Mouse (Mus musculus) lung, postnatal 4 days (tissue): ENCODE measurements around the gene Uap1.

Experiments
- DNase-seq, 2 experiments: peaks; one replicate each; pipeline ENCODE4 v3.0.0; 2021

Uap1 gene

DNA sequence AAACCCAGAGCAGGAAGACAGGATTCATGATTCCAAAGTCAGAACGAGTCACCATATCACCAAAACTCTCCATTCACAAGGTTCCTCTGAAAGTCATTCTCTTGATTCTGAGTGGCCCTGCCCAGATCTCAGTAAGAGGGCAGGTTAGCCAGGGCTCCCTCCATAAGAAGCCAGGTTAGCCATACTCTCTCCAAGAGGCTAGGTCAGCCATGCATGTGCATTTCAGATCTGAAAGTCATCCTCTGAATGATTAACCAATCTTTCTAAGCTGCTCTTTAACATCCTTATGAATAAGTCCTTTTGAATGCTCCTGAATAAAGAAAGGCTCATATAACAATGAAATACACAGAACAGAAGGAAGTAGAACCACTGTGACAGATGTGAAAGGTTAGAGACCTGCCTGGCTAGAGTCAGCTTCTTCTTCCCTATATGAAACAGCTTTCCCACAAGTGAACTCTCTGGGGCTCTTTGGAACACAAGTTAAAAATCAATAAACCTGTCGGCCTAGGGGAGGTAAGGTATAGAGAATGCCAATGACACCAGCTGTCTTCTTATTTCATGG, 10.6 kb downstream of the Uap1 start:
- DNase-seq: no peak

- no peak for DNase-seq
Measured at GRCm38 (mm10) chr1:170163398-170163943, 11.3 kb downstream of the Uap1 start.

GRCm38 (mm10) chr1:170161852-170162251, 12.9 kb downstream of the Uap1 start:
- peak; percentile 63 to 69 for DNase-seq

GRCm38 (mm10) chr1:170160397-170160938, 14.3 kb downstream of the Uap1 start:
- no peak for DNase-seq

GRCm38 (mm10) chr1:170159707-170160106, 15.1 kb downstream of the Uap1 start:
- DNase-seq: no peak

DNA sequence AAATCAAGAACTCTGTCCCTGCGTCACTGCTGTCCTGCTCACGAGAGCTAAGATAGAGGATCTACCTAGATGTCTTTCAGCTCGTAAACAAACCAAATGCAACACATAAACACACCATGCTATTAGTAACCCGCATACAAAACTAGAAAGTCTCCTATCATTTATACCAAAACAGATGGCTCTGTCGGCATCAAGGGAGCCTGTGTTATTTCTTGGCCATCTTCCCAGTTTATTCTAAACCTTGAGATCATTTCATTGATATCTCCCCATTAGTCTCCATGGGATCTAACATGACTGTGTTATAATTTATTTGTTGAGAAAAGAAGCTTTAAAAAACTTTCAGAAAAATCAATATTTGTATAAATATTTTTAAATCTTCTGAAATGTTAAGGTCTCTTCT, 19.0 kb downstream of the Uap1 start:
- DNase-seq: no peak

DNA sequence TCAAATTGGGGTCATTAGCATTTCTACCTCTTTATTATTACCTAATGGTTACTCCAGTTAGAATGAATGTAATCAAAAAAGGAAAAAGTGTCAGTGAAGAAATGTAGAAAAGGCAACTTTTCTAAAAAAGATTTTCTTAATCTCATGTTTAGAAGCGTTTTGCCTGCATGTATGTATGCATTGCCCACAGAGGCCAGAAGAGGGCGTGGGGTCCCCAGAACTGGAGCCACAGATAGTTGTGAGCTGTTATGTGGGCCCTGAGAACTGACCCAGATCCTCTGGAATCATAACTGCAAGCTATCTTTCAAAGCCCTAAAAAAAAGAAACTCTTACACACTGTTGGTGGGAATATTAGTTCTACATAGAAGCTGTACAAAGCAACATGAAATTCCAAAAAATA, 19.5 kb downstream of the Uap1 start:
- DNase-seq: no peak

GRCm38 (mm10) chr1:170153986-170154385, 20.8 kb downstream of the Uap1 start:
- DNase-seq: no peak

GRCm38 (mm10) chr1:170152552-170152951, 22.2 kb downstream of the Uap1 start:
- DNase-seq: no peak

GRCm38 (mm10) chr1:170150870-170151269, 23.9 kb downstream of the Uap1 start:
- no peak for DNase-seq

GRCm38 (mm10) chr1:170149756-170150155, 25.0 kb downstream of the Uap1 start:
- no peak for DNase-seq

DNA sequence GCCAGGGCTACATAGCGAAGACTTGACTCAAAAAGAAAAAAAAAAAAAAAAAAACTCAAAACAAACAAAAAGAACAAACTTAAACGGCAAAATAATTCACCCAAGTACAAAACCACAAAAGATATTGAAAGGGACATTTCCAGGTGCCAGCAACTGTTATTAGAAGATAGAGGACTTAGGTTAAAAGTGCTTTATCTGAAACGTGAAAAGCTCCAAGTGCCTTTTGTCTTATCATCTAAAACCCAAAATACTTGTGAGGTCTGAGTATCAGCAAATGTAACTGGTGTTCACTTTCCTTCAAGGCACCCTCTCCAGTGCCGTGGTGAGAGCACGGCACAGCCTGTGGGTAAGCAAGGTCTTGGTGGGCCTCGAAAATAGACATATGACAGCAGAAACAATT, 26.2 kb downstream of the Uap1 start:
- DNase-seq: no peak

DNA sequence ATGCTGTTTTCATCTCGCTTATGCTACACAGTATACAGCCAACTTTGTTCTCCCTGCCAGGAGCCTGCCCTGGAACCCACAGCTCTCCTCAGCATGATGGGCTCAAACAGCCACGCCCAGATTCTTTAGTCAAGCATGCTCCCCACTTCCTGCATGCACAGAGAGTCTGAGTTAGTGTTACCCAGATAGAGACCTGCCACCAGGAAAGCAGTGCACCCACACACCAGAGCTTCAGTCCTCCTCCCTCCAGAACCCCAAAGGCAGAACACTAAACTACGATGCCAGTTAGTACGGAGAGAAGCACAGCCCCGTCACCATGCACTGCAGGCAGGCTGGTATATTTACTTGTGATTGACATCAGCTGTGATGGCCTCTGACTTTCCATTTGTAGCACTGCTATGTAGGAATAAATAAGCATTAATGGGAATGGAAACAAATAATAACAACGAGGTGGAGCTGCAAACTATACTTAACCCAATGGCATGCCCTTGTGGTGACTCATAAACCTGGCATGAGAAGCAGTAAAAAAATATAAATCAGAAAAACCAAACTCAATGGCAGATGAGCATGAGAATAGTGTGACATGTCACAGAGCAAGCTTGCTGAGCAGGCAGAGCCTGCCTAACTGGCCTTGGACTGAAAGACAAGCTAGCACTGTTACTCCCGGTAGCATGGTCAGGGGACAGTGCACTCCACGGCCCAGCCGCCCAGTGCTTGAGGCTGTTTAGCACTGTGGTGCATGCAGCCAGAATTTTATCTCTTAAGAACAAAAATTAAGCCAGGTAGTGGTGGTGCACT, 26.9 kb downstream of the Uap1 start:
- DNase-seq: no peak

- no peak for DNase-seq
Measured at GRCm38 (mm10) chr1:170145606-170146005, 29.2 kb downstream of the Uap1 start.

DNA sequence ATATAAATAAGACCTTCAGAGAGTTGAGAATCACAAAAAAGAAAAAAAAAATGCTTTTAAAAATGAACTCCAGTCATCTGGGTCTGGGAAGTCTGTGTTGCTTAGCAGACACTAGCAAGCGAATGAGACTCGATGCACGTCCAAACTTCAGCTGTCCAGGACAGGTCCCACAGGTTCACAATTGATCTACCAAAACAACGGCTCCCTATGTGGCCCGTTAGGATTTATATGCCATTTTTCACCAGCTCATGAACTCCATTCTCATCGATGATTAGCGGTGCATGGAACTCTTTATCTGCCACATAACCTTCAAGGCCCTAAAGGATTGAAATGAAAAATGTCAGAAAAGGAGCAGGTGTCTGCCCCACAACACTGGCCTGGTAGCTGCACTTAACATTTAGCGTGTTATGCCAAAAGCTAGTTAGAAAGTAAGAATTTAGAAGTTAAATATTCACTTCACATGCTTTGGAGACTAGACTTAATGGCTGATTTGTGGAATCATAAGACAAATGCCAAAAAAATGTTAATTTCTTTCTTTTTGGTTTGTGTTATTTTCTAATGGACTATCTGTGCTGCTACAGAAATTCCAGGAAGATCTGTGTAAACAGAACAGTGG, 32.4 kb downstream of the Uap1 start:
- no peak for DNase-seq

DNA sequence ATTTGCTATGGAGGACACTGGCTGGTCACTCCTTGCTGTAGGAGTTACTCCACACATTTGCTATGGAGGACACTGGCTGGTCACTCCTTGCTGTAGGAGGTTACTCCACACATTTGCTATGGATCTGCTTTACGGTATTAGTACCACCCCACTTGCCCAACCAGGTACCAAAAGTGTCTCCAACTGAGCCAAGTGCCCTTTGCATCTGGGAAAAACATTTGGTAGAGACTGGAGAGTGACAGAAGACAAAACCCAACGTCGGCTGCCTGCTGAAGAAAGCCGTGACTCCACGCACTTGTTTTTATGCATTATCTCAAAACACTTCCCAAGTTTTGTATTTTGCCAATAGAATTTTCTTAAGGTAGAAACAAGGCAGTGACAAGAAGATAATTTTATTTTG, 33.1 kb downstream of the Uap1 start:
- DNase-seq: no peak

GRCm38 (mm10) chr1:170136351-170137009, 38.3 kb downstream of the Uap1 start:
- peak; percentile 75 to 82 for DNase-seq

GRCm38 (mm10) chr1:170134264-170134663, 40.5 kb downstream of the Uap1 start:
- no peak for DNase-seq

GRCm38 (mm10) chr1:170130962-170131361, 43.8 kb downstream of the Uap1 start:
- no peak for DNase-seq

DNA sequence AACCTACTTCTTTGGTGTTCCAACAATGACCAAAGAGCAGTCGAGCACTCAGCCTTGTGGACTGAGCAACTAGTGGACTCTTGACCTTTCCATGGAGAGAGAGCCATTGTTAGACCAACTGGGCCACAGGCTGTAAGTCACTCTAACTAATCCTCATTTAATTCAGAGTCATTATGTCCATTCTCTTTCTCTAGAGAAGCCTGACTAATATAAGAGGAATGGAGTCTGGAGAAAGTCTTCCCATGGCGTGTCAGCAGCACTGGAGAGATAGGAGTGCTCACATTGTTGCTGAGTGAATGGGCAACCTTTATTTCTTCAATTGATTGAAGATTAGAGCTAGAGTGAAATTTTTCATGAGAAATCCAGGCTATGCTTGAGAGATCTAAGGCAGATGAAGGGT, 50.1 kb downstream of the Uap1 start:
- no peak for DNase-seq

DNA sequence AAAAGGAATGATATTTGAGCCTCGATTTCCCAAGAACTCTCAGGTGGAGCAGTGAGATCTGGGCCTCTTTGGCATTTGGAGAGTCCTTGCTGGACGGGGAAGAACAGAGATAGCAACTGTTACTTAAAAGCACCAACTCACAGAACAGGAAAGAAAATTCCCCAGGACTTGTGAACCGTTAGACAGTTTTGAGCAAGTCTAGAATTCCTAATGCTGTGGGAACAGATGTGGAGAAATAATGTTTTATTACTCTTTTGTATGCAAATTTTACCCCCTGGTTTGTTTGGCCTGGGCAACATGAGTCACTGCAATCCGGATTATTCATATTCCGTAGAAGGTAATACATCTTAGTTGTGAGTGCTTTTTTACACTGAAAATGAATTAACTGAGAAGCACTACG, 61.1 kb downstream of the Uap1 start:
- no peak for DNase-seq

- no peak for DNase-seq
Measured at GRCm38 (mm10) chr1:170112261-170112660, 62.5 kb downstream of the Uap1 start.

DNA sequence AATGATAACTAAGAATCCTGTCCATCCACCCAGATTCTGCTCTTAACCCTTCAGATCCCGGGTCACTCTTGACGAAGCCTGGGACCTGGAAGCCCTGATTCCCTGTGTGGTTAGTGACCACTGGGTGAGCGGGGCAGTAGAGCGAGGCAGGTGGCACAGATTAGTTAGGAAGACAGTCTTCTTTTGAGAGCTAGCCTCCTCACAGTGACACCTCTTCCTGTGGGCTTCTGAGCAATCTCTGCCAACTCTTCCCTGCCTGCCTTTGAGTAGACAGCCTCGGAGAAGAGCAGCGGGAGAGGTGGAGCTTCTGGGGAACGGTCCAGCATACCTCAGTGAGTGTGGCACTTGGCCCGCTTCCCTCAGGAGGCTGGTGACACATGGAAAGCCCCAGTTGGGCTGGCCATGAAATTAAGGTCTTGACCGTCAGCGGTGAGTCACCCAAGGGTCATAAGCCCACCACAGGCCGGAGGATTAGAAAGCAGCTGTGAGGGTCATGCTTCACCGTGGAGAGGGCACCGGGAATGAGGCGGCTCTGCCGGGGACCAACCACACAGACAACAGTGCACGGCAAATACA, 63.0 kb downstream of the Uap1 start:
- DNase-seq: no peak
